Mouse (Mus musculus): ENCODE results near the gene Calhm2. TPM values are rescaled to one million over a fixed set of nuclear protein-coding genes. Genes with fewer than 3 reads are reported as not detected.
"Not testable (repeated sequence)": the region's sequence is repeated elsewhere in the genome, so short reads cannot be mapped to it uniquely, and the experiment has no call there.

Gene Calhm2
- polyA plus RNA-seq, 1 experiment from 2014 or later, result 2.6 TPM

- Histone ChIP-seq H3K27me3 (ENCODE audit: insufficient read depth, low read length) (0 out of 2 replicates have a peak, but pooled peaks cover 8% of the 10 kb centered on the region), H3K4me3 (ENCODE audit: low read depth, low read length) (no peak overlapping the region), H3K4me1 (ENCODE audit: insufficient read depth) (no peaks in the 10 kb centered on the region), H3K9me3 (ENCODE audit: low read length) (no peaks in the 10 kb centered on the region), H3K9ac (replicated peaks) (no peak overlapping the region), H3K4me2 (ENCODE audit: low read depth, low read length) (no peak overlapping the region), H3K27ac (ENCODE audit: low read depth) (no peak overlapping the region), H3K36me3 (replicated peaks; ENCODE audit: insufficient read depth, low read length) (no peaks in the 10 kb centered on the region)
- WGBS (ENCODE audit: insufficient replicate concordance), result 63% methylated on average over 6 of the region's 6 CpGs
- ATAC-seq (no peak), DNase-seq (no peak)
- TF ChIP-seq CTCF (IDR thresholded peaks at IDR 0.05; ENCODE audit: low read depth), result no peak
- no peak for TF ChIP-seq EP300 (IDR thresholded peaks at IDR 0.05; ENCODE audit: low read depth)
Observed at GRCm38 (mm10) chr19:47142438-47142837, 4.3 kb upstream of the Calhm2 start.

- not testable (repeated sequence) for H3K9me3 ChIP-seq (ENCODE audit: low read length); H3K27ac ChIP-seq (ENCODE audit: low read depth); DNase-seq; H3K36me3 ChIP-seq (replicated peaks; ENCODE audit: insufficient read depth, low read length); H3K4me2 ChIP-seq (ENCODE audit: low read depth, low read length); ATAC-seq; H3K4me3 ChIP-seq (ENCODE audit: low read depth, low read length); H3K27me3 ChIP-seq (ENCODE audit: insufficient read depth, low read length); H3K4me1 ChIP-seq (ENCODE audit: insufficient read depth); H3K9ac ChIP-seq (replicated peaks)
- 54% methylated on average over 7 of the region's 7 CpGs for WGBS (ENCODE audit: insufficient replicate concordance)
Observed at GRCm38 (mm10) chr19:47139611-47140010, 1.5 kb upstream of the Calhm2 start.

- peak overlapping the region; percentile 68 for H3K4me2 ChIP-seq (ENCODE audit: low read depth, low read length)
- H3K27ac ChIP-seq (ENCODE audit: low read depth), result peak overlapping the region; percentile 81; the same call in 1 of the 2 replicates
- 0 out of 2 replicates have a peak, but pooled peaks cover 8% of the 10 kb centered on the region for H3K27me3 ChIP-seq (ENCODE audit: insufficient read depth, low read length)
- H3K9me3 ChIP-seq (ENCODE audit: low read length), result no peaks in the 10 kb centered on the region
- peak; percentile 72 for ATAC-seq
- DNase-seq, result peak; percentile 74
- TF ChIP-seq CTCF (IDR thresholded peaks at IDR 0.05; ENCODE audit: low read depth) (no peak), EP300 (IDR thresholded peaks at IDR 0.05; ENCODE audit: low read depth) (no peak)
- peak overlapping the region; percentile 45 for H3K4me3 ChIP-seq (ENCODE audit: low read depth, low read length)
- H3K9ac ChIP-seq (replicated peaks), result peak overlapping the region; percentile 63
- 7% methylated on average over 6 of the region's 6 CpGs for WGBS (ENCODE audit: insufficient replicate concordance)
- peaks cover 8% of the 10 kb centered on the region; the same call in 1 of the 2 replicates for H3K4me1 ChIP-seq (ENCODE audit: insufficient read depth)
- no peaks in the 10 kb centered on the region; the same call in none of the 2 replicates for H3K36me3 ChIP-seq (replicated peaks; ENCODE audit: insufficient read depth, low read length)
Observed at GRCm38 (mm10) chr19:47137051-47137581, 978 bp downstream of the Calhm2 start.

GRCm38 (mm10) chr19:47136170-47136569, 1.9 kb downstream of the Calhm2 start:
- no peak overlapping the region for H3K9ac ChIP-seq (replicated peaks)
- DNase-seq (no peak), ATAC-seq (no peak)
- peaks cover 8% of the 10 kb centered on the region; the same call in 1 of the 2 replicates for H3K4me1 ChIP-seq (ENCODE audit: insufficient read depth)
- no peaks in the 10 kb centered on the region for H3K9me3 ChIP-seq (ENCODE audit: low read length)
- H3K36me3 ChIP-seq (replicated peaks; ENCODE audit: insufficient read depth, low read length), result peaks cover 9% of the 10 kb centered on the region
- no peak for TF ChIP-seq EP300 (IDR thresholded peaks at IDR 0.05; ENCODE audit: low read depth)
- 67% methylated on average over 5 of the region's 5 CpGs for WGBS (ENCODE audit: insufficient replicate concordance)
- H3K4me2 ChIP-seq (ENCODE audit: low read depth, low read length), result no peak overlapping the region
- 0 out of 2 replicates have a peak, but pooled peaks cover 8% of the 10 kb centered on the region for H3K27me3 ChIP-seq (ENCODE audit: insufficient read depth, low read length)
- H3K4me3 ChIP-seq (ENCODE audit: low read depth, low read length), result no peak overlapping the region
- H3K27ac ChIP-seq (ENCODE audit: low read depth), result no peak overlapping the region

- no peak overlapping the region for H3K9ac ChIP-seq (replicated peaks)
- H3K4me1 ChIP-seq (ENCODE audit: insufficient read depth), result peaks cover 8% of the 10 kb centered on the region; the same call in 1 of the 2 replicates
- ATAC-seq (no peak), DNase-seq (no peak)
- no peak overlapping the region for H3K27ac ChIP-seq (ENCODE audit: low read depth)
- TF ChIP-seq EP300 (IDR thresholded peaks at IDR 0.05; ENCODE audit: low read depth) (no peak), CTCF (IDR thresholded peaks at IDR 0.05; ENCODE audit: low read depth) (no peak)
- no peaks in the 10 kb centered on the region for H3K9me3 ChIP-seq (ENCODE audit: low read length)
- peaks cover 13% of the 10 kb centered on the region for H3K36me3 ChIP-seq (replicated peaks; ENCODE audit: insufficient read depth, low read length)
- no peak overlapping the region for H3K4me3 ChIP-seq (ENCODE audit: low read depth, low read length)
- 82% methylated on average over 17 of the region's 17 CpGs for WGBS (ENCODE audit: insufficient replicate concordance)
- no peak overlapping the region for H3K4me2 ChIP-seq (ENCODE audit: low read depth, low read length)
- 0 out of 2 replicates have a peak, but pooled peaks cover 8% of the 10 kb centered on the region for H3K27me3 ChIP-seq (ENCODE audit: insufficient read depth, low read length)
Observed at GRCm38 (mm10) chr19:47135568-47135967, 2.5 kb downstream of the Calhm2 start.

GRCm38 (mm10) chr19:47133161-47133560, 4.9 kb downstream of the Calhm2 start:
- no peaks in the 10 kb centered on the region for H3K9me3 ChIP-seq (ENCODE audit: low read length)
- H3K27me3 ChIP-seq (ENCODE audit: insufficient read depth, low read length), result no peaks in the 10 kb centered on the region
- DNase-seq (peak; percentile 44), ATAC-seq (peak; percentile 54)
- H3K4me2 ChIP-seq (ENCODE audit: low read depth, low read length), result no peak overlapping the region
- no peak overlapping the region for H3K4me3 ChIP-seq (ENCODE audit: low read depth, low read length)
- H3K4me1 ChIP-seq (ENCODE audit: insufficient read depth), result peaks cover 8% of the 10 kb centered on the region; the same call in 1 of the 2 replicates
- TF ChIP-seq CTCF (IDR thresholded peaks at IDR 0.05; ENCODE audit: low read depth), result no peak
- no peak for TF ChIP-seq EP300 (IDR thresholded peaks at IDR 0.05; ENCODE audit: low read depth)
- H3K27ac ChIP-seq (ENCODE audit: low read depth), result peak overlapping the region; percentile 41
- WGBS (ENCODE audit: insufficient replicate concordance), result 42% methylated on average over 7 of the region's 7 CpGs
- H3K9ac ChIP-seq (replicated peaks), result no peak overlapping the region
- H3K36me3 ChIP-seq (replicated peaks; ENCODE audit: insufficient read depth, low read length), result peaks cover 36% of the 10 kb centered on the region

Data from liver, postnatal 0 days (tissue).